Mouse (Mus musculus): ENCODE results near the gene Gm9573.

GRCm38 (mm10) chr17:35591731-35592130, 34.7 kb downstream of the Gm9573 start:
- TF ChIP-seq POLR2A (IDR thresholded peaks at IDR 0.05; ENCODE audit: control insufficient read depth, extremely low read depth, insufficient read depth, low read length, poor library complexity) (no peak), CTCF (IDR thresholded peaks at IDR 0.05; ENCODE audit: borderline replicate concordance, control insufficient read depth, extremely low read depth, insufficient read depth, low read length, poor library complexity) (no peak)
